Mouse (Mus musculus) erythroblast, embryonic 14.5 days (primary cell): ENCODE results near the gene Spaca6.

Source experiments
- GATA1 ChIP-seq: IDR thresholded peaks from 2 replicates; pipeline ENCODE4 v1.6.1; 2012; ENCODE audit warnings: low read length, inconsistent platforms, mixed read lengths
- TAL1 ChIP-seq: IDR thresholded peaks from 3 replicates; pipeline ENCODE4 v1.6.1; 2012; ENCODE audit warnings: low read length, inconsistent platforms, mixed read lengths

DNA sequence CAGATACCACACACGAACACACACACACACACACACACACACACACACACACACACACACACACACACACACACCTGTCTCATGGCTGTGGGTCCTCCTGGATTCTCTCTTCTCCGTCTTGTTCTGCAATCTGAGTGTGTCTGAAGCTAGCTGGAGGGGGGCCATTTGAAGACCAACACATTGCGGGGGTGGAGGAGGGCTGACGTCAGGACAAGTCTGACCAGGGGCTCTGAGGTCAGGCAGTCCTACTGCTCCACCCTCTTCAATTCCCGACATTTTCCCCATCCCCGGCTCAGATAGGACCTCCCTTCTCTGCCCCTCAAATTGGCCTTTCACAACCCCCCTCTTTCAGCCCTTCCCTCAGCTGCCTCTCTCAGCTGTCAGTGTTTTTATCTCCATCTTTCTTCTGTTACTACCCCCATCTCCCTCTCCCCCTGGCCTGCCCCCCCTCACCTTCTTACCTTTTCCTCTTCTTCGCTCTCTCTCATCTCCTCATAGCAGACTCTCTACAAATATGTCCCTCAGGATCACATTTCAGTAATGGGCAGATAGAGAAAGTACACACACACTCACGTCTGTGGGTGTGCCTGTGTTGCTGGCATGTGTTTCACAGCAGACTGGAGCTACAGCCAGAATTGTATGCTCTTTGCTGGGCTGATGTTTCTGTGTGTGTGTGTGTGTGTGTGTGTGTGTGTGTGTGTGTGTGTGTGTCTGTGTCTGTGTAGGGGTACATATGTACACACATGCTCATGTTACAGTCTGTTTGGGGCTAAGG lies 28.3 kb downstream of the Spaca6 start, which contains the start of gene Has1:
- no peak for TF ChIP-seq GATA1
- no peak for TF ChIP-seq TAL1
